Mouse (Mus musculus): ENCODE data around the gene Lsg1. TPM values are rescaled to one million over a fixed set of nuclear protein-coding genes. Genes with fewer than 3 reads are reported as not detected.
A peak's percentile ranks its signal among the peaks of the same experiment; 100 is the strongest.

Gene Lsg1
- polyA plus RNA-seq, 1 experiment from 2014 or later: 39.1 TPM

DNA sequence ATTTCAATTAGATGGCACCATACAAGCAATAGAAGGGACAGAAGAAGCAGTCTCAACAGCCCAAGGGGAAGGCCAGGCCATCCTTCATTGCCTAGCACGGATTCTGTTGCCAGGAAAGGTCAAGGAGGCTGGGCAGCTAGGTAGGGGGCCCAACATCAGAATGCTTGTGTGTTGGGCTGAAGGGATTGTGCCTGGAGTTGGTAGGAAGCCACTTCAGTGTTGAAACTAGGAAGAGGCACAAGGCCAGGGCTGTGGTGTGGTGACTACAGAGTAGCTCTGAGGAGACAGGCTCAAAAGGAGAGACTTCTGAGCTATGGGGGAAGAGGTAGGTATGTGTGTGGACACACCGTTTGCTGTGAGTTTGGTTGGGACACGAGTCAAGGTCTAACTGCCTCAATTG is 8.0 kb upstream of the Lsg1 start:
- Histone ChIP-seq H3K4me1 (ENCODE audit: control insufficient read depth, insufficient read depth, low read length) (peaks cover 20% of the 10 kb centered on the region; the same call in 1 of the 2 replicates), H3K9ac (ENCODE audit: low read depth, low read length) (no peak overlapping the region), H3K36me3 (ENCODE audit: control insufficient read depth, insufficient read depth, low read length) (no peaks in the 10 kb centered on the region), H3K4me3 (ENCODE audit: low read depth, low read length) (no peak overlapping the region), H3K4me2 (ENCODE audit: low read length) (no peak overlapping the region), H3K27ac (ENCODE audit: low read length) (no peak overlapping the region), H3K27me3 (ENCODE audit: control insufficient read depth, insufficient read depth, low read depth, low read length) (peaks cover 6% of the 10 kb centered on the region), H3K9me3 (replicated peaks; ENCODE audit: control insufficient read depth, low read length, poor library complexity, severe bottlenecking) (no peaks in the 10 kb centered on the region)
- ATAC-seq: no peak
- 51% methylated on average over 3 of the region's 3 CpGs for WGBS

DNA sequence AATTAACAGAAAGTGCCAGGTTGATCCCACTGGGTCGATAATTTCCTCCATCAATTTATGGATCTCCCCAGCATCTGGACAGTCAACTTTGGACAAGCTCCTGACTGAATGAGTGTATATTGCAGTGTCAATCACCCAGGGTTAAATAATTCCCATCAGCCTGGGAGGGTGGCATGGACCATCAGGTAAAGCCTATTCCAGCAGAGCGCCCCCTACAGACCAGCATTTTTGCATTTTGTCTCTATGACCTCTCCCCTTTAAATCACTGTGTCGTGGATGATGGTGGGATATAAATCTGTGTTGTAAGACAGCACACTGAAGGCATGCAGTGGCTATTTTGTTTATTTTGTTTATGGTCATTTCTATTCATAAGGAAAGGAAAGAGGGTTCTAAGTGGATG is 4.6 kb upstream of the Lsg1 start:
- 42% methylated on average over 3 of the region's 3 CpGs for WGBS
- no peak for ATAC-seq

DNA sequence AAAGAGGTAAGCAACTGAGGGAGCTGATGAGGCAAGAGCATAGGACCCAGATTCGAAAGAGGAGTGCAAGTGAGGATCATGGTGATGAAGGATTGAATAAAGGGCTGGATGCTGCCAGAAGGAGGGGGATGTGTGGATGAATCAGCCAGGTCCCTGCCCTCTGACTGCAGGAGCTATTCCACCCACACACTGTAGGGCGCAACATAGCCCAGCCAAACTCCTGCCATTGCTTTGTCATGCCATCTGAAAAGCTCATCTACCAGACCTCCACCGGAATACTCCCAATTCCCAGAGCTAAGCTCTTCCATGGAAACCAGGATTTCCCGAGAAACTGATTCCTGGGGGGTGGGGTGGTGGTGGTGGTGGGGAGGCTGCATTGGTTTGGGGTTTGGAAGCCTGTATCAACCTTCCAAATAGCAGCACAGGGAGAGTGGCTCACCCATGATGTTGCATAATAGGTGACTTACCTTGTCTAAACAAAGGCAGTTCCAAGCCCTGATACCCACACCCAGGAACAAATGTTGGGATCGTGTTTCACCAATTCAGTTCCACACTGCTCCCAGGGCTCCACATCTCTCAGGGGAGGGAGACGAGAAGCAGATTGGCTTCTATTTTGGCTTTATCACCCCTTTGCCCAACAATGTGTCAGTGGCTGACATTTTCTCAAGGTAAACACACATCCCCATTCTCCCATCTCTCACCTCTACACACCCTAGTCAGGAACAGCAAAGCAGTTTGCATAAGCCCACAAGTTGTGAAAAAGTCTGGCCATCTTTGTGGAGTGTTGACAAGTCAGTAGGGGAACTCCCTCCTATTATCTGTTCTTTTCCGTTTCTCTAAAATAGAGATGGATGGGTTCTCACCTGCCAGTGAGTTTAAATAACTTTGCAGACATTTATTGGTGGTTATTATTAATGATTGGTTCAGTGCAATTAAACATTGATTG is 3.1 kb upstream of the Lsg1 start:
- whole genome bisulfite sequencing: 48% methylated on average over 7 of the region's 7 CpGs
- H3K9ac ChIP-seq (ENCODE audit: low read depth, low read length): no peak overlapping the region

More for the DNA sequence above, 4.6 kb upstream of the Lsg1 start:
- Histone ChIP-seq H3K9ac (ENCODE audit: low read depth, low read length) (no peak overlapping the region), H3K27me3 (ENCODE audit: control insufficient read depth, insufficient read depth, low read depth, low read length) (peaks cover 3% of the 10 kb centered on the region; the same call in 1 of the 2 replicates), H3K9me3 (replicated peaks; ENCODE audit: control insufficient read depth, low read length, poor library complexity, severe bottlenecking) (no peaks in the 10 kb centered on the region), H3K4me1 (ENCODE audit: control insufficient read depth, insufficient read depth, low read length) (peaks cover 6% of the 10 kb centered on the region), H3K27ac (ENCODE audit: low read length) (no peak overlapping the region), H3K4me2 (ENCODE audit: low read length) (no peak overlapping the region), H3K36me3 (ENCODE audit: control insufficient read depth, insufficient read depth, low read length) (no peaks in the 10 kb centered on the region), H3K4me3 (ENCODE audit: low read depth, low read length) (no peak overlapping the region)

DNA sequence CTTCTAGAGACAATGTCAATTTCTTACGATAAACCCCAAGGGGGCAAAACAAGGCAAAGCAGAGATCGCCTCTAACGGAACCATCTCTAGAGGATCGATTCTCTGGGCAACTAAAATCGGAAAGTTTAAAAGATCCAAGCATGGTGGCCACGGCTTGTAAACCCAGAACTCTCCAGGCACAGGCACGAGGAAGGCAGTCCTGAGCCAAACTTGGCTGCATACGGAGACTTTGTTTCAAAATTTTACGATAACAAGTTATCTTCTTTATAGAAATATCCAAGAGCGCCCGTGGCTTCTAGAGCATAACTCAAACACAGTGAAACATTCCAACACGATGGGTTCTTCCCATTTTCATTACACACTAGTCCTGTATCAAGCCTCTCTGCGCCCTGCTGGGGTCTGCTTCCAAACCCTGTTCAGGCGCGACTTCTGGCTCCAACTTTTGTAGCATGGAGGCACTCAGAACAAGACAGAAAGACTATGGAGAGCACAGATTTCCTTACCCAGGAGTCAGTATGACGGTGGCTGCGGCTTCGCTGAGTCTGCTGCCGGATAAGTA is 378 bp downstream of the Lsg1 start:
- peak overlapping the region; percentile 100 for H3K4me2 ChIP-seq (ENCODE audit: low read length)
- peak overlapping the region; percentile 64 for H3K9ac ChIP-seq (ENCODE audit: low read depth, low read length)
- peak overlapping the region; percentile 90 for H3K4me3 ChIP-seq (ENCODE audit: low read depth, low read length)
- H3K27ac ChIP-seq (ENCODE audit: low read length): peak overlapping the region; percentile 75
- H3K4me1 ChIP-seq (ENCODE audit: control insufficient read depth, insufficient read depth, low read length): peaks cover 11% of the 10 kb centered on the region
- no peaks in the 10 kb centered on the region; the same call in 1 of the 2 replicates for H3K27me3 ChIP-seq (ENCODE audit: control insufficient read depth, insufficient read depth, low read depth, low read length)
- peaks cover 12% of the 10 kb centered on the region for H3K36me3 ChIP-seq (ENCODE audit: control insufficient read depth, insufficient read depth, low read length)
- no peaks in the 10 kb centered on the region for H3K9me3 ChIP-seq (replicated peaks; ENCODE audit: control insufficient read depth, low read length, poor library complexity, severe bottlenecking)
- no peak for ATAC-seq
- WGBS: 4% methylated on average over 19 of the region's 19 CpGs

More for the DNA sequence above, 3.1 kb upstream of the Lsg1 start:
- Histone ChIP-seq H3K4me2 (ENCODE audit: low read length) (no peak overlapping the region), H3K36me3 (ENCODE audit: control insufficient read depth, insufficient read depth, low read length) (no peaks in the 10 kb centered on the region), H3K4me1 (ENCODE audit: control insufficient read depth, insufficient read depth, low read length) (peaks cover 11% of the 10 kb centered on the region), H3K9me3 (replicated peaks; ENCODE audit: control insufficient read depth, low read length, poor library complexity, severe bottlenecking) (no peaks in the 10 kb centered on the region), H3K27ac (ENCODE audit: low read length) (no peak overlapping the region), H3K4me3 (ENCODE audit: low read depth, low read length) (no peak overlapping the region), H3K27me3 (ENCODE audit: control insufficient read depth, insufficient read depth, low read depth, low read length) (peaks cover 3% of the 10 kb centered on the region; the same call in 1 of the 2 replicates)
- ATAC-seq: no peak

DNA sequence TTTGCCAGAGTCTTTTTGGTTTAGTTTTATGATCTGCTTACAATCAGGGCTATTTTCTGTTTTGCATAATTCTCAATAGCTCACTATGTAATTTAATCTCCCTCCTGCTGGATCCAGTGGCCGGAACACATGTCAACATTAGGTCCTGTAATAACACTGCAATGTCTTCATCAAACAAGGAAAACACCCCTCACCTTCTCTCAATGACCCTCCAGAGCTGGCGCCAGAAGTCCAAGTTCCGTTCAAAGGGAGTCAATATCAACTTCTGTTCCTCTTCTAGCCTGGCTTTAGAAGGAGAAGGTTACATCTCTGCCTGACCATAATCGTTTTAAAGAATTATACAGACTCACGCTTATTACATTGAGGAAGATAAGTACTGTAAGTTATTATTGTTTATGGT is 6.6 kb downstream of the Lsg1 start:
- Histone ChIP-seq H3K27ac (ENCODE audit: low read length) (no peak overlapping the region), H3K4me1 (ENCODE audit: control insufficient read depth, insufficient read depth, low read length) (no peaks in the 10 kb centered on the region), H3K9me3 (replicated peaks; ENCODE audit: control insufficient read depth, low read length, poor library complexity, severe bottlenecking) (no peaks in the 10 kb centered on the region), H3K9ac (ENCODE audit: low read depth, low read length) (no peak overlapping the region), H3K36me3 (ENCODE audit: control insufficient read depth, insufficient read depth, low read length) (peaks cover 39% of the 10 kb centered on the region), H3K4me3 (ENCODE audit: low read depth, low read length) (no peak overlapping the region), H3K27me3 (ENCODE audit: control insufficient read depth, insufficient read depth, low read depth, low read length) (no peaks in the 10 kb centered on the region), H3K4me2 (ENCODE audit: low read length) (no peak overlapping the region)
- 91% methylated on average over 5 of the region's 5 CpGs for WGBS
- no peak for ATAC-seq

- 93% methylated on average over 1 of the region's 1 CpGs for WGBS
- Histone ChIP-seq H3K9me3 (replicated peaks; ENCODE audit: control insufficient read depth, low read length, poor library complexity, severe bottlenecking) (no peaks in the 10 kb centered on the region), H3K27me3 (ENCODE audit: control insufficient read depth, insufficient read depth, low read depth, low read length) (no peaks in the 10 kb centered on the region), H3K4me3 (ENCODE audit: low read depth, low read length) (no peak overlapping the region), H3K9ac (ENCODE audit: low read depth, low read length) (no peak overlapping the region), H3K4me2 (ENCODE audit: low read length) (no peak overlapping the region), H3K4me1 (ENCODE audit: control insufficient read depth, insufficient read depth, low read length) (no peaks in the 10 kb centered on the region), H3K27ac (ENCODE audit: low read length) (no peak overlapping the region), H3K36me3 (ENCODE audit: control insufficient read depth, insufficient read depth, low read length) (peaks cover 40% of the 10 kb centered on the region)
- ATAC-seq: no peak
Measured at GRCm38 (mm10) chr16:30576392-30576791, 11.0 kb downstream of the Lsg1 start.

GRCm38 (mm10) chr16:30575815-30576214 is 11.6 kb downstream of the Lsg1 start:
- Histone ChIP-seq H3K36me3 (ENCODE audit: control insufficient read depth, insufficient read depth, low read length) (peaks cover 44% of the 10 kb centered on the region), H3K27ac (ENCODE audit: low read length) (no peak overlapping the region), H3K4me3 (ENCODE audit: low read depth, low read length) (no peak overlapping the region), H3K27me3 (ENCODE audit: control insufficient read depth, insufficient read depth, low read depth, low read length) (no peaks in the 10 kb centered on the region), H3K9me3 (replicated peaks; ENCODE audit: control insufficient read depth, low read length, poor library complexity, severe bottlenecking) (no peaks in the 10 kb centered on the region), H3K4me1 (ENCODE audit: control insufficient read depth, insufficient read depth, low read length) (no peaks in the 10 kb centered on the region), H3K9ac (ENCODE audit: low read depth, low read length) (no peak overlapping the region), H3K4me2 (ENCODE audit: low read length) (no peak overlapping the region)
- 92% methylated on average over 7 of the region's 7 CpGs for WGBS
- no peak for ATAC-seq

- no peak for ATAC-seq
- no peak overlapping the region for H3K4me2 ChIP-seq (ENCODE audit: low read length)
- no peaks in the 10 kb centered on the region for H3K9me3 ChIP-seq (replicated peaks; ENCODE audit: control insufficient read depth, low read length, poor library complexity, severe bottlenecking)
- peaks cover 56% of the 10 kb centered on the region for H3K36me3 ChIP-seq (ENCODE audit: control insufficient read depth, insufficient read depth, low read length)
- H3K9ac ChIP-seq (ENCODE audit: low read depth, low read length): no peak overlapping the region
- no peak overlapping the region for H3K4me3 ChIP-seq (ENCODE audit: low read depth, low read length)
- WGBS: 60% methylated on average over 4 of the region's 4 CpGs
- no peaks in the 10 kb centered on the region for H3K4me1 ChIP-seq (ENCODE audit: control insufficient read depth, insufficient read depth, low read length)
- H3K27me3 ChIP-seq (ENCODE audit: control insufficient read depth, insufficient read depth, low read depth, low read length): no peaks in the 10 kb centered on the region
- no peak overlapping the region for H3K27ac ChIP-seq (ENCODE audit: low read length)
Measured at GRCm38 (mm10) chr16:30572239-30572638, 15.2 kb downstream of the Lsg1 start.

DNA sequence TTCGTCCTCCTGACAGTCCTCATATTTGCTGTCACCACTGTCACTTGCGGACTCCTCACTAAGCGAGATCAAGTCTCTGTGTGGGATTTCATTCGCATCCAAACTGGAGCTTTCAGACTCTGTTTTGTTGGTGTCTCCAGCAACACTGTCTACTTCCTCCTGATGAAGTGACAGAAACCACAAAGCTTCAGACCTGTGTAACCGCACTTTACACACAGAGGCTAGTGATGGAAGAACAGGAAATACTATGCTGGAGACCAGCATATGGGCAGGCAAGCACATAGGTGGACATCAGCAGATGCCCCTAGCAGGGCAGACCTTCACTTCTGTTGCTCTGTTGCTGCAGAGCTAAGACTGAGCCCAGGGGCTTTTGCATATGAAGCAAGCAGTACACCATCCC is 16.0 kb downstream of the Lsg1 start:
- H3K9me3 ChIP-seq (replicated peaks; ENCODE audit: control insufficient read depth, low read length, poor library complexity, severe bottlenecking): no peaks in the 10 kb centered on the region
- ATAC-seq: no peak
- H3K9ac ChIP-seq (ENCODE audit: low read depth, low read length): no peak overlapping the region
- H3K27me3 ChIP-seq (ENCODE audit: control insufficient read depth, insufficient read depth, low read depth, low read length): no peaks in the 10 kb centered on the region
- H3K36me3 ChIP-seq (ENCODE audit: control insufficient read depth, insufficient read depth, low read length): peaks cover 54% of the 10 kb centered on the region
- no peak overlapping the region for H3K27ac ChIP-seq (ENCODE audit: low read length)
- 94% methylated on average over 5 of the region's 5 CpGs for WGBS
- no peaks in the 10 kb centered on the region for H3K4me1 ChIP-seq (ENCODE audit: control insufficient read depth, insufficient read depth, low read length)
- no peak overlapping the region for H3K4me2 ChIP-seq (ENCODE audit: low read length)
- no peak overlapping the region for H3K4me3 ChIP-seq (ENCODE audit: low read depth, low read length)

Data from midbrain, embryonic 16.5 days (tissue).